Comparison of ENCODE assay signal across 20 mouse cellular contexts in genomic region chr9:46738634-46739033, GRCm38 (mm10).
A peak's percentile ranks its signal among the peaks of the same experiment; 100 is the strongest.
DNase-seq lines count a peak whose midpoint lies in the region; ATAC-seq lines count a peak whose summit lies in the region.
"Had no signal": no experiment of that assay in that cellular context is flagged by ENCODE, and none has a peak within 500 bp of the region (broad histone marks: within the 10 kb centered on the region; RNA-seq: fewer than 3 reads in every experiment).

No protein-coding gene starts in this region.

- no peaks in the 10 kb centered on the region for H3K9me3 ChIP-seq in forebrain, embryonic 16.5 days (ENCODE audit: control insufficient read depth, low read length)
- H3K9me3 ChIP-seq: heart, embryonic 15.5 days; hindbrain, embryonic 12.5 days; limb, embryonic 12.5 days; stomach, embryonic 15.5 days had no signal

- no peaks in the 10 kb centered on the region for H3K36me3 ChIP-seq in forebrain, embryonic 16.5 days (ENCODE audit: control insufficient read depth, insufficient read depth)
- H3K36me3 ChIP-seq: G1E; heart, embryonic 15.5 days; hindbrain, embryonic 12.5 days; limb, embryonic 12.5 days; stomach, embryonic 15.5 days had no signal

- no peak overlapping the region for H3K9ac ChIP-seq in forebrain, embryonic 16.5 days (replicated peaks; ENCODE audit: low read depth, low read length)
- H3K9ac ChIP-seq: heart, embryonic 15.5 days; hindbrain, embryonic 12.5 days; limb, embryonic 12.5 days; liver, embryonic 14.5 days; stomach, embryonic 15.5 days had no signal

- no peak overlapping the region for H3K27ac ChIP-seq in forebrain, embryonic 16.5 days (ENCODE audit: low read length)
- H3K27ac ChIP-seq: gastrocnemius, adult 2 months; heart, embryonic 15.5 days; hindbrain, embryonic 12.5 days; limb, embryonic 12.5 days; liver, embryonic 14.5 days; stomach, embryonic 15.5 days had no signal

- peak; percentile 48 to 54 for DNase-seq in cerebellum, postnatal 14 days
- no peak for DNase-seq in cerebellum, adult 18-20 months
- peak; percentile 16 for DNase-seq in layer of hippocampus, adult 9-11 months
- DNase-seq in layer of hippocampus, adult 9-10 months (ENCODE audit: low spot score) = no peak
- DNase-seq in right cerebral cortex, postnatal 14 days = peak; percentile 25
- DNase-seq in right cerebral cortex, postnatal 10 days (ENCODE audit: low spot score in 2 of 2) = no peak
- no peak for DNase-seq in thymus, postnatal 0 days (ENCODE audit: low spot score)
- DNase-seq: gastrocnemius, adult 2 months; heart, adult 18-20 months; kidney, adult 18-20 months; kidney, postnatal 14 days; lung, postnatal 14 days; thymus, postnatal 25 days had no signal

- WGBS in forebrain, embryonic 16.5 days = 11% methylated on average over 3 of the region's 3 CpGs

- H3K27me3 ChIP-seq in forebrain, embryonic 16.5 days (replicated peaks; ENCODE audit: control insufficient read depth, insufficient read depth, low read length) = no peaks in the 10 kb centered on the region; the same call in none of the 2 replicates

- H3K4me3 ChIP-seq in forebrain, embryonic 16.5 days (replicated peaks; ENCODE audit: low read length) = no peak overlapping the region
- H3K4me3 ChIP-seq: gastrocnemius, adult 2 months; heart, embryonic 15.5 days; hindbrain, embryonic 12.5 days; limb, embryonic 12.5 days; stomach, embryonic 15.5 days had no signal

- 0 out of 2 replicates have a peak, but pooled peaks have one; percentile 44 for ATAC-seq in forebrain, embryonic 16.5 days

- no peak overlapping the region for H3K4me2 ChIP-seq in forebrain, embryonic 16.5 days (ENCODE audit: low read length)
- H3K4me2 ChIP-seq: heart, embryonic 15.5 days; hindbrain, embryonic 12.5 days; limb, embryonic 12.5 days; stomach, embryonic 15.5 days had no signal

- peaks cover 19% of the 10 kb centered on the region for H3K4me1 ChIP-seq in forebrain, embryonic 16.5 days (replicated peaks; ENCODE audit: control insufficient read depth, insufficient read depth, low read length)

Comparison
In these comparisons a context has a peak if more than half of its experiments do, and no peak if none do; other contexts are left out.
1. DNase-seq: peak in cerebellum, postnatal 14 days (2 of 2), layer of hippocampus, adult 9-11 months (single experiment) and right cerebral cortex, postnatal 14 days (single experiment); none in cerebellum, adult 18-20 months (0 of 2), layer of hippocampus, adult 9-10 months (single experiment), right cerebral cortex, postnatal 10 days (0 of 2) and thymus, postnatal 0 days (single experiment).